Mouse (Mus musculus): ENCODE measurements around the gene Scfd2. TPM values are rescaled to one million over a fixed set of nuclear protein-coding genes. Genes with fewer than 3 reads are reported as not detected.

Scfd2 gene
- polyA plus RNA-seq, 1 experiment from 2014 or later = 15.2 TPM

GRCm38 (mm10) chr5:74265151-74265550 is 266.4 kb downstream of the Scfd2 start:
- WGBS = 73% methylated on average over 6 of the region's 6 CpGs
- Histone ChIP-seq H3K4me3 (ENCODE audit: low read depth, low read length) (no peak overlapping the region), H3K27ac (replicated peaks) (no peak overlapping the region), H3K27me3 (ENCODE audit: control insufficient read depth, insufficient read depth, low read length) (no peaks in the 10 kb centered on the region), H3K36me3 (ENCODE audit: control insufficient read depth, insufficient read depth, low read length) (no peaks in the 10 kb centered on the region), H3K4me2 (replicated peaks; ENCODE audit: low read depth) (no peak overlapping the region), H3K4me1 (replicated peaks; ENCODE audit: control insufficient read depth, insufficient read depth) (peaks cover under 1% of the 10 kb centered on the region; the same call in 1 of the 2 replicates), H3K9ac (ENCODE audit: low read length) (no peak overlapping the region), H3K9me3 (ENCODE audit: control insufficient read depth, low read length) (no peaks in the 10 kb centered on the region)
- DNase-seq (ENCODE audit: low spot score) (no peak), ATAC-seq (ENCODE audit: low FRiP score, low TSS enrichment) (no peak)
- no peak for TF ChIP-seq EP300 (optimal IDR thresholded peaks at IDR 0.05)
- no peak for TF ChIP-seq CTCF (IDR thresholded peaks at IDR 0.05; ENCODE audit: low read depth)

DNA sequence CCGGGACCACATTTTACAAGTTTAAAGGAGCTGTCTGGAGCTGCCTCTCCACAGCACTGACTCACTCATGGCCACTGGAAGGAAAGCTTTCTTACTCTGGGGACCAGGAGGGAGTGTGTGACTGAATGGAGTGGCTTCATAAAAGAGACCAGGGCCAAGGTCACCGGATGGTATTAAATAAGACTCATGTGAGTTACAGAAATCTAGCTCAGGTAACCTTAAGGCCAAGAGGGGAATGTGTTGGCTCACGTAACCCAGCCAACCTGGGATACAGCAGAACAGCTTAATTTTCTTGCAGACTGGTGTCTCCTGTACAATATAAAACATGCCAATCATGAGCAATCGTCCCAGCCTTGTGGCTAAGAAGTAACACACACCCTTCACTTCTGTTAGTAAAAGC is 267.0 kb downstream of the Scfd2 start:
- TF ChIP-seq EP300 (optimal IDR thresholded peaks at IDR 0.05) (no peak), CTCF (IDR thresholded peaks at IDR 0.05; ENCODE audit: low read depth) (no peak)
- H3K9ac ChIP-seq (ENCODE audit: low read length) = no peak overlapping the region
- H3K4me2 ChIP-seq (replicated peaks; ENCODE audit: low read depth) = no peak overlapping the region
- no peak overlapping the region for H3K27ac ChIP-seq (replicated peaks)
- 81% methylated on average over 4 of the region's 4 CpGs for WGBS
- H3K4me1 ChIP-seq (replicated peaks; ENCODE audit: control insufficient read depth, insufficient read depth) = peaks cover 4% of the 10 kb centered on the region; the same call in 1 of the 2 replicates
- no peaks in the 10 kb centered on the region for H3K9me3 ChIP-seq (ENCODE audit: control insufficient read depth, low read length)
- H3K36me3 ChIP-seq (ENCODE audit: control insufficient read depth, insufficient read depth, low read length) = no peaks in the 10 kb centered on the region
- ATAC-seq (ENCODE audit: low FRiP score, low TSS enrichment) (no peak), DNase-seq (ENCODE audit: low spot score) (no peak)
- H3K27me3 ChIP-seq (ENCODE audit: control insufficient read depth, insufficient read depth, low read length) = no peaks in the 10 kb centered on the region
- H3K4me3 ChIP-seq (ENCODE audit: low read depth, low read length) = no peak overlapping the region

- H3K4me3 ChIP-seq (ENCODE audit: low read depth, low read length) = no peak overlapping the region
- peaks cover 4% of the 10 kb centered on the region; the same call in 1 of the 2 replicates for H3K4me1 ChIP-seq (replicated peaks; ENCODE audit: control insufficient read depth, insufficient read depth)
- H3K36me3 ChIP-seq (ENCODE audit: control insufficient read depth, insufficient read depth, low read length) = no peaks in the 10 kb centered on the region
- ATAC-seq (ENCODE audit: low FRiP score, low TSS enrichment) = no peak
- no peak for TF ChIP-seq CTCF (IDR thresholded peaks at IDR 0.05; ENCODE audit: low read depth)
- TF ChIP-seq EP300 (optimal IDR thresholded peaks at IDR 0.05) = no peak
- H3K4me2 ChIP-seq (replicated peaks; ENCODE audit: low read depth) = no peak overlapping the region
- no peak for DNase-seq (ENCODE audit: low spot score)
- no peak overlapping the region for H3K9ac ChIP-seq (ENCODE audit: low read length)
- no peaks in the 10 kb centered on the region for H3K27me3 ChIP-seq (ENCODE audit: control insufficient read depth, insufficient read depth, low read length)
- H3K9me3 ChIP-seq (ENCODE audit: control insufficient read depth, low read length) = no peaks in the 10 kb centered on the region
- WGBS = 57% methylated on average over 6 of the region's 6 CpGs
- H3K27ac ChIP-seq (replicated peaks) = no peak overlapping the region
Observed at GRCm38 (mm10) chr5:74261016-74261415, 270.5 kb downstream of the Scfd2 start.

DNA sequence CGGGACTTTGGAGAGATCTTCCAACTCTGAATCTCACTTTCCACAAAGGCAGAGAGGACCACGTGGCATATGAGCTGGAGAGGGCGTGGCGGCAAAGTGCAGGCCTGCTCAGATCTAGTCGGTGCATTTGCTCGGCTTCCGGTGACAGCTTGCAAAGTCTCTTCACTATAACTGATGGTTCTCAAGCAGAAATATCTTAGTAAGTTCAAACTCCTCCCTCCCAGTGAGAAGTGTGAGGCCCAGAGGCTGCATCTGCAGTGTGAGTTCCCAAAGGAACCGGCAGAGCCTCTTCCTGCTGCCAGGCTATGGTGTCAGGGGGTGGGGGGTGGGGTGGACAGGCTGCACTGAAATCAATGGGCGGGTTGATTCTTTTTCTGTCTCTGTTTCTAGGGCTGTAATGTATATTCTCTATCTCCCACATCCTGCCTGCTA is 271.2 kb downstream of the Scfd2 start:
- Histone ChIP-seq H3K4me2 (replicated peaks; ENCODE audit: low read depth) (no peak overlapping the region), H3K27me3 (ENCODE audit: control insufficient read depth, insufficient read depth, low read length) (no peaks in the 10 kb centered on the region), H3K36me3 (ENCODE audit: control insufficient read depth, insufficient read depth, low read length) (no peaks in the 10 kb centered on the region), H3K9me3 (ENCODE audit: control insufficient read depth, low read length) (no peaks in the 10 kb centered on the region), H3K4me3 (ENCODE audit: low read depth, low read length) (no peak overlapping the region), H3K27ac (replicated peaks) (peak overlapping the region; percentile 56), H3K4me1 (replicated peaks; ENCODE audit: control insufficient read depth, insufficient read depth) (peaks cover 4% of the 10 kb centered on the region; the same call in 1 of the 2 replicates), H3K9ac (ENCODE audit: low read length) (no peak overlapping the region)
- peak; percentile 59 for DNase-seq (ENCODE audit: low spot score)
- WGBS = 13% methylated on average over 9 of the region's 9 CpGs
- peak; percentile 78 for ATAC-seq (ENCODE audit: low FRiP score, low TSS enrichment)
- TF ChIP-seq EP300 (optimal IDR thresholded peaks at IDR 0.05) (no peak), CTCF (IDR thresholded peaks at IDR 0.05; ENCODE audit: low read depth) (no peak)

- Histone ChIP-seq H3K27me3 (ENCODE audit: control insufficient read depth, insufficient read depth, low read length) (no peaks in the 10 kb centered on the region), H3K36me3 (ENCODE audit: control insufficient read depth, insufficient read depth, low read length) (no peaks in the 10 kb centered on the region), H3K4me2 (replicated peaks; ENCODE audit: low read depth) (no peak overlapping the region), H3K9ac (ENCODE audit: low read length) (no peak overlapping the region), H3K9me3 (ENCODE audit: control insufficient read depth, low read length) (no peaks in the 10 kb centered on the region), H3K4me1 (replicated peaks; ENCODE audit: control insufficient read depth, insufficient read depth) (peaks cover 4% of the 10 kb centered on the region; the same call in 1 of the 2 replicates), H3K4me3 (ENCODE audit: low read depth, low read length) (no peak overlapping the region), H3K27ac (replicated peaks) (no peak overlapping the region)
- no peak for TF ChIP-seq EP300 (optimal IDR thresholded peaks at IDR 0.05)
- TF ChIP-seq CTCF (IDR thresholded peaks at IDR 0.05; ENCODE audit: low read depth) = no peak
- WGBS = 53% methylated on average over 4 of the region's 4 CpGs
- ATAC-seq (ENCODE audit: low FRiP score, low TSS enrichment) (no peak), DNase-seq (ENCODE audit: low spot score) (no peak)
Observed at GRCm38 (mm10) chr5:74256705-74257104, 274.9 kb downstream of the Scfd2 start.

- Histone ChIP-seq H3K27me3 (ENCODE audit: control insufficient read depth, insufficient read depth, low read length) (no peaks in the 10 kb centered on the region), H3K9me3 (ENCODE audit: control insufficient read depth, low read length) (no peaks in the 10 kb centered on the region), H3K27ac (replicated peaks) (no peak overlapping the region), H3K4me3 (ENCODE audit: low read depth, low read length) (no peak overlapping the region), H3K9ac (ENCODE audit: low read length) (no peak overlapping the region), H3K36me3 (ENCODE audit: control insufficient read depth, insufficient read depth, low read length) (no peaks in the 10 kb centered on the region), H3K4me1 (replicated peaks; ENCODE audit: control insufficient read depth, insufficient read depth) (peaks cover 5% of the 10 kb centered on the region; the same call in 1 of the 2 replicates), H3K4me2 (replicated peaks; ENCODE audit: low read depth) (no peak overlapping the region)
- DNase-seq (ENCODE audit: low spot score) (no peak), ATAC-seq (ENCODE audit: low FRiP score, low TSS enrichment) (no peak)
- 88% methylated on average over 1 of the region's 1 CpGs for WGBS
- TF ChIP-seq CTCF (IDR thresholded peaks at IDR 0.05; ENCODE audit: low read depth) (no peak), EP300 (optimal IDR thresholded peaks at IDR 0.05) (no peak)
Observed at GRCm38 (mm10) chr5:74254996-74255395, 276.6 kb downstream of the Scfd2 start.

Data from stomach, postnatal 0 days (tissue).